Mouse (Mus musculus): ENCODE data around the gene Dynlt1a. TPM values are rescaled to one million over a fixed set of nuclear protein-coding genes. Genes with fewer than 3 reads are reported as not detected.
"Not testable (repeated sequence)": the region's sequence is repeated elsewhere in the genome, so short reads cannot be mapped to it uniquely, and the experiment has no call there.

Dynlt1a gene
- polyA plus RNA-seq, 1 experiment from 2014 or later, result 52.7 TPM

GRCm38 (mm10) chr17:6279772-6280171 lies 37.5 kb downstream of the Dynlt1a start:
- WGBS, result 94% methylated on average over 10 of the region's 10 CpGs
- H3K4me2 ChIP-seq; H3K9me3 ChIP-seq; H3K27ac ChIP-seq (replicated peaks); H3K27me3 ChIP-seq; H3K4me1 ChIP-seq (replicated peaks); H3K36me3 ChIP-seq; H3K4me3 ChIP-seq; ATAC-seq (ENCODE audit: low FRiP score, low read depth); H3K9ac ChIP-seq: not testable (repeated sequence)

- not testable (repeated sequence) for H3K4me3 ChIP-seq; H3K27me3 ChIP-seq; H3K9ac ChIP-seq; ATAC-seq (ENCODE audit: low FRiP score, low read depth); H3K36me3 ChIP-seq; H3K9me3 ChIP-seq; H3K27ac ChIP-seq (replicated peaks); H3K4me1 ChIP-seq (replicated peaks); H3K4me2 ChIP-seq
- 74% methylated on average over 8 of the region's 8 CpGs for WGBS
Observed at GRCm38 (mm10) chr17:6279205-6279604, 38.1 kb downstream of the Dynlt1a start.

GRCm38 (mm10) chr17:6274693-6275092 lies 42.6 kb downstream of the Dynlt1a start:
- not testable (repeated sequence) for H3K27me3 ChIP-seq; H3K9me3 ChIP-seq; H3K4me2 ChIP-seq; H3K4me1 ChIP-seq (replicated peaks); H3K4me3 ChIP-seq; H3K9ac ChIP-seq; H3K36me3 ChIP-seq; ATAC-seq (ENCODE audit: low FRiP score, low read depth); H3K27ac ChIP-seq (replicated peaks)
- WGBS, result 98% methylated on average over 5 of the region's 6 CpGs

GRCm38 (mm10) chr17:6271970-6272369 lies 45.3 kb downstream of the Dynlt1a start:
- H3K4me3 ChIP-seq; H3K36me3 ChIP-seq; H3K4me1 ChIP-seq (replicated peaks); H3K9me3 ChIP-seq; ATAC-seq (ENCODE audit: low FRiP score, low read depth); H3K9ac ChIP-seq; H3K4me2 ChIP-seq; H3K27ac ChIP-seq (replicated peaks); H3K27me3 ChIP-seq: not testable (repeated sequence)
- 99% methylated on average over 6 of the region's 6 CpGs for WGBS

- not testable (repeated sequence) for H3K27me3 ChIP-seq; H3K4me1 ChIP-seq (replicated peaks); H3K36me3 ChIP-seq; H3K9me3 ChIP-seq
- Histone ChIP-seq H3K27ac (replicated peaks) (peak overlapping the region; percentile 20; the same call in 1 of the 2 replicates), H3K4me2 (peak overlapping the region; percentile 72), H3K9ac (peak overlapping the region; percentile 42; the same call in 1 of the 2 replicates), H3K4me3 (peak overlapping the region; percentile 50)
- ATAC-seq (ENCODE audit: low FRiP score, low read depth), result 0 out of 2 replicates have a peak, but pooled peaks have one; percentile 7
- under 1% methylated on average over 25 of the region's 25 CpGs for WGBS
Observed at GRCm38 (mm10) chr17:6270840-6271239, 46.5 kb downstream of the Dynlt1a start.

GRCm38 (mm10) chr17:6269876-6270831 lies 47.1 kb downstream of the Dynlt1a start:
- Histone ChIP-seq H3K4me2 (peak overlapping the region; percentile 72), H3K9ac (peak overlapping the region; percentile 42; the same call in 1 of the 2 replicates), H3K4me3 (peak overlapping the region; percentile 50), H3K27ac (replicated peaks) (peak overlapping the region; percentile 20; the same call in 1 of the 2 replicates)
- not testable (repeated sequence) for H3K27me3 ChIP-seq; H3K9me3 ChIP-seq; H3K4me1 ChIP-seq (replicated peaks); H3K36me3 ChIP-seq
- WGBS, result 4% methylated on average over 39 of the region's 84 CpGs
- ATAC-seq (ENCODE audit: low FRiP score, low read depth), result peak; percentile 74

- Histone ChIP-seq H3K4me2 (peak overlapping the region; percentile 54), H3K4me3 (peak overlapping the region; percentile 41), H3K27ac (replicated peaks) (peak overlapping the region; percentile 65), H3K9ac (peak overlapping the region; percentile 45)
- not testable (repeated sequence) for H3K4me1 ChIP-seq (replicated peaks); ATAC-seq (ENCODE audit: low FRiP score, low read depth); H3K9me3 ChIP-seq; H3K36me3 ChIP-seq; H3K27me3 ChIP-seq
- 0% methylated on average over 14 of the region's 20 CpGs for WGBS
Observed at GRCm38 (mm10) chr17:6257070-6257456, 60.2 kb downstream of the Dynlt1a start.

- Histone ChIP-seq H3K9ac (peak within 1 kb of the TSS; percentile 45), H3K4me3 (peak within 1 kb of the TSS; percentile 41), H3K4me2 (peak within 1 kb of the TSS; percentile 54), H3K27ac (replicated peaks) (peak within 1 kb of the TSS; percentile 65)
- H3K9me3 ChIP-seq; H3K27me3 ChIP-seq; H3K36me3 ChIP-seq; H3K4me1 ChIP-seq (replicated peaks): not testable (repeated sequence)
- peak; percentile 92 for ATAC-seq (ENCODE audit: low FRiP score, low read depth)
- under 1% methylated on average over 23 of the region's 51 CpGs for WGBS
Observed at GRCm38 (mm10) chr17:6256400-6257069, 60.8 kb downstream of the Dynlt1a start, which contains the start of gene Tmem181a. TSS of gene Tmem181a (plus strand) at chr17:6256860.

Other genes with a start within 250 kb of the Dynlt1a start
- 11.9 and 12.7 TPM in 2 replicates for gene Serac1, start 237.8 kb downstream of the Dynlt1a start, polyA plus RNA-seq (2015; fragmentation: Nextera tagmentation; extraction: Ambion mirVana)
- gene Gtf2h5, start 237.7 kb downstream of the Dynlt1a start, polyA plus RNA-seq (2015; fragmentation: Nextera tagmentation; extraction: Ambion mirVana), result 199 TPM in 2 replicates
- gene Tulp4, start 211.1 kb downstream of the Dynlt1a start, polyA plus RNA-seq (2015; fragmentation: Nextera tagmentation; extraction: Ambion mirVana), result 120 and 134 TPM in 2 replicates
- 53.2 and 58.4 TPM in 2 replicates for gene Tmem181a, start 60.6 kb downstream of the Dynlt1a start, polyA plus RNA-seq (2015; fragmentation: Nextera tagmentation; extraction: Ambion mirVana)
- gene Dynlt1b, start 112.6 kb upstream of the Dynlt1a start, polyA plus RNA-seq (2015; fragmentation: Nextera tagmentation; extraction: Ambion mirVana), result 1,039 and 1,079 TPM in 2 replicates